Mouse (Mus musculus): ENCODE measurements around the gene Prr5.

DNA sequence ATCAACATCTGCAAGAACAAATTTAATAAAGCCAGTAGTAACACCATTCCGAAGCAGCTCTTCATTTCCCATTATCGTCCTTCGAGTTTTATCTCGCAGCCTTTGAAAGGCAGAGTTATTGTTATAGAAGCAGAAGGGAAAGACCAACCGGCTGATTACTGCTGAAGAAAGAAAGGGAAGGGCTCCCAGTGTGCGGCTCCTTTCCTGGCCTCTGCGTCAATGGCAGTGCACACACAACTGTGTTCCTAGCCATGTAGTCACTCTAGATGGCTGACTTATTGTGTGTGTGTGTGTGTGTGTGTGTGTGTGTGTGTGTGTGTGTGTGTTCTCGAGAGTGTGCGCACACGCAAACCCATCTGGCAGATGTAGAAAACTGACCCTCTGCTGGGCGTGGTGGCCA, 45.7 kb downstream of the Prr5 start:
- no peak for TF ChIP-seq CTCF (IDR thresholded peaks at IDR 0.05; ENCODE audit: low read depth, low read length)
- TF ChIP-seq GATA1 (IDR thresholded peaks at IDR 0.05; ENCODE audit: borderline replicate concordance, low read length) = no peak
- no peak for TF ChIP-seq TAL1 (conservative IDR thresholded peaks at IDR 0.05; ENCODE audit: low read depth, low read length)
- TF ChIP-seq GATA2 (IDR thresholded peaks at IDR 0.05; ENCODE audit: borderline replicate concordance, low read depth, low read length) = no peak
